Mouse (Mus musculus) CH12.LX (cell line): ENCODE data around the gene Tspan33. TPM values are rescaled to one million over a fixed set of nuclear protein-coding genes. Genes with fewer than 3 reads are reported as not detected.

ENCODE experiments used
- DNase-seq: peaks from one replicate; pipeline ENCODE4 v3.0.0-alpha.2; 2013; ENCODE audit errors: extremely low read depth
- H3K27ac ChIP-seq: 2 replicates; pipeline ENCODE4 v1.5.1; 2012; ENCODE audit warnings: low read depth, mild to moderate bottlenecking, control low read depth, moderate library complexity; ENCODE audit not compliant: insufficient read depth
- H3K27me3 ChIP-seq: replicated peaks from 2 replicates; pipeline ENCODE3; 2012; ENCODE audit warnings: inconsistent platforms
- H3K36me3 ChIP-seq, 2 experiments: replicated peaks in 1 of 2; 2 replicates each; pipeline versions ENCODE3 to v1.6.1; 2012; ENCODE audit warnings: inconsistent platforms in 1 of 2, low read length in 1 of 2, mild to moderate bottlenecking in 1 of 2, mixed read lengths in 1 of 2, moderate library complexity in 1 of 2; ENCODE audit not compliant: control insufficient read depth in 1 of 2, insufficient read depth in 1 of 2
- H3K4me1 ChIP-seq, 2 experiments: 2 replicates each; pipeline ENCODE4 v1.6.1; 2012; ENCODE audit warnings: inconsistent platforms in 1 of 2, moderate library complexity in 1 of 2; ENCODE audit not compliant: insufficient read depth in 2 of 2, control insufficient read depth in 1 of 2
- H3K4me2 ChIP-seq: 2 replicates; pipeline ENCODE4 v1.6.1; 2012; ENCODE audit warnings: low read depth, mild to moderate bottlenecking, control low read depth; ENCODE audit not compliant: poor library complexity, insufficient read depth, severe bottlenecking
- H3K4me3 ChIP-seq, 3 experiments: fragments of 150-350 bp in 1 of 3; sonication (generic) in 1 of 3; replicated peaks in 1 of 3; 2 replicates each; pipeline versions ENCODE3 to v1.5.1; 2011 to 2012; ENCODE audit warnings: low read depth in 2 of 3, low read length in 2 of 3, mild to moderate bottlenecking in 2 of 3, moderate library complexity in 2 of 3, control low read depth in 1 of 3, improper control_type of control experiment in 1 of 3, inconsistent platforms in 1 of 3, mixed read lengths in 1 of 3; ENCODE audit not compliant: poor library complexity in 1 of 3
- H3K79me2 ChIP-seq: replicated peaks from 2 replicates; pipeline ENCODE4 v1.6.1; 2012; ENCODE audit warnings: mild to moderate bottlenecking, moderate library complexity; ENCODE audit not compliant: control insufficient read depth, poor library complexity, insufficient read depth, severe bottlenecking; ENCODE audit errors: extremely low read depth
- H3K9ac ChIP-seq: 2 replicates; pipeline ENCODE4 v1.6.1; 2012; ENCODE audit warnings: low read depth, mild to moderate bottlenecking, control low read depth, moderate library complexity; ENCODE audit not compliant: insufficient read depth
- H3K9me3 ChIP-seq: replicated peaks from 2 replicates; pipeline ENCODE3; 2012; ENCODE audit warnings: low read length, inconsistent platforms, mixed read lengths
- CHD2 ChIP-seq: IDR thresholded peaks from 2 replicates; pipeline ENCODE4 v1.6.1; 2011; ENCODE audit warnings: low read length, improper control_type of control experiment
- CTCF ChIP-seq, 2 experiments: IDR thresholded peaks in 1 of 2; conservative IDR thresholded peaks in 1 of 2; 2 replicates each; pipeline ENCODE4 v1.5.1; 2011 to 2012; ENCODE audit warnings: low read depth in 2 of 2, low read length in 2 of 2, improper control_type of control experiment in 1 of 2, inconsistent platforms in 1 of 2, mild to moderate bottlenecking in 1 of 2, moderate library complexity in 1 of 2
- E2F4 ChIP-seq: IDR thresholded peaks from 2 replicates; pipeline ENCODE4 v1.6.1; 2011; ENCODE audit warnings: low read depth, low read length, improper control_type of control experiment; ENCODE audit not compliant: insufficient replicate concordance
- JUN ChIP-seq: IDR thresholded peaks from 2 replicates; pipeline ENCODE4 v1.6.1; 2011; ENCODE audit warnings: low read depth, mild to moderate bottlenecking, low read length, improper control_type of control experiment, moderate library complexity; ENCODE audit not compliant: insufficient read depth
- KAT2A ChIP-seq: IDR thresholded peaks from 2 replicates; pipeline ENCODE4 v1.6.1; 2012; ENCODE audit warnings: low read length, improper control_type of control experiment, inconsistent platforms; ENCODE audit not compliant: insufficient replicate concordance
- MAX ChIP-seq: IDR thresholded peaks from 2 replicates; pipeline ENCODE4 v1.6.1; 2011; ENCODE audit warnings: low read length, improper control_type of control experiment
- MAZ ChIP-seq: IDR thresholded peaks from 2 replicates; pipeline ENCODE4 v1.6.1; 2012; ENCODE audit warnings: low read depth, mild to moderate bottlenecking, inconsistent platforms, low read length, improper control_type of control experiment, moderate library complexity
- MEF2A ChIP-seq: IDR thresholded peaks from 2 replicates; pipeline ENCODE4 v1.6.1; 2014; ENCODE audit warnings: low read depth, mild to moderate bottlenecking, inconsistent platforms, low read length, improper control_type of control experiment, borderline replicate concordance
- MXI1 ChIP-seq: IDR thresholded peaks from 2 replicates; pipeline ENCODE4 v1.6.1; 2011; ENCODE audit warnings: mild to moderate bottlenecking, low read depth, low read length, improper control_type of control experiment
- PAX5 ChIP-seq: IDR thresholded peaks from 2 replicates; pipeline ENCODE4 v1.6.1; 2012; ENCODE audit warnings: low read length, inconsistent platforms, mixed read lengths
- RCOR1 ChIP-seq: conservative IDR thresholded peaks from 2 replicates; pipeline ENCODE4 v1.6.1; 2012; ENCODE audit warnings: low read depth, mild to moderate bottlenecking, inconsistent platforms, low read length, improper control_type of control experiment
- SIN3A ChIP-seq: IDR thresholded peaks from 2 replicates; pipeline ENCODE4 v1.6.1; 2012; ENCODE audit warnings: low read length, improper control_type of control experiment, inconsistent platforms
- TCF12 ChIP-seq: IDR thresholded peaks from 2 replicates; pipeline ENCODE4 v1.6.1; 2014; ENCODE audit warnings: low read depth, mild to moderate bottlenecking, inconsistent platforms, low read length, improper control_type of control experiment
- ZC3H11A ChIP-seq: IDR thresholded peaks from 2 replicates; pipeline ENCODE4 v1.6.1; 2012; ENCODE audit warnings: low read depth, mild to moderate bottlenecking, inconsistent platforms, low read length, improper control_type of control experiment
- ZMIZ1 ChIP-seq: IDR thresholded peaks from 2 replicates; pipeline ENCODE4 v1.6.1; 2012; ENCODE audit warnings: low read depth, mild to moderate bottlenecking, inconsistent platforms, low read length, improper control_type of control experiment
- dilution Hi-C: fragments of 300-500 bp; cut with MboI; formaldehyde crosslinking; loops from 2 replicates; pipeline ENCODE4 v1.14.3; 2020; ENCODE audit warnings: low sequenced_read_pairs; ENCODE audit not compliant: extremely low pct_unique_long_range_greater_than_20kb, extremely low pct_ligation_motif_present
- in situ Hi-C: fragments of 300-500 bp; cut with MboI; formaldehyde crosslinking; loops from 3 replicates; pipeline ENCODE4 v1.14.3; 2019; ENCODE audit warnings: low sequenced_read_pairs, low pct_ligation_motif_present, low pct_unique_long_range_greater_than_20kb, mixed read lengths
- polyA plus RNA-seq: library from polyadenylated mRNA; unstranded; fragments of >175 nt; gene quantifications from 2 replicates; pipeline ENCODE4 v1.2.1, GENCODE M21; 2012; ENCODE audit warnings: low read depth; ENCODE audit not compliant: insufficient read length
- total RNA-seq, 2 experiments: library from RNA; depleted of rRNA; stranded (reverse); fragments of 300-350 nt in 1 of 2; fragments of >200 nt in 1 of 2; gene quantifications; 2 replicates each; pipeline ENCODE4 v1.2.3; 2012 to 2014

Gene Tspan33
- total and polyA plus RNA-seq, 3 experiments, result 8.5 to 12.2 (median 10.4) TPM

DNA sequence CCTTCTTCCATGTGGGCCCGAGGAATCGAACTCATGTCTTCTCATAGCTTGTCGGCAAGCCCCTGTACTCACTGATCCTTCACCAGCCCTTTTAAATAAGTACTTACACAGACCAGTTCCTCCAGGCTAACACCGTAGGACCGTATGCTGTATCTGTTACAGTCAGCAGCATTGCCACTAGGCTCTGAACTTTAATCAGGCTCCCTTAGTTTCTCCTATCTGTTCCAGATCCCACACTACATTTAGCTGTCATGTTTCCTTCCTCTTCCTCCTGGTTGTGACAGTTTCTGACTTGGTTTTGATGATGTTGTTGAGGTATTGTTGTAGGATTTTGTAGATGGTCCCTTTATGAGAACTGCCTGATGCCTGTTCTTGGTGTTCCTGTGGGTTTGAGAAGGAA lies 10.1 kb downstream of the Tspan33 start:
- peaks cover 6 to 31% of the 10 kb centered on the region in 2 experiments; a peak in 2 of 4 replicates for H3K4me1 ChIP-seq
- peaks cover 0 to 9% of the 10 kb centered on the region in 2 experiments for H3K36me3 ChIP-seq
- no peaks in the 10 kb centered on the region for H3K27me3 ChIP-seq
- H3K79me2 ChIP-seq, result no peaks in the 10 kb centered on the region; the same call in 1 of the 2 replicates
- dilution Hi-C loops (no loop called here), in situ Hi-C loops (loop anchor here (10.0 kb wide), 1 partner anchor 121 kb away; no protein-coding TSS in a partner anchor)
- no peak overlapping the region for H3K4me2 ChIP-seq
- no peak overlapping the region for H3K9ac ChIP-seq
- TF ChIP-seq RCOR1 (no peak), SIN3A (no peak), PAX5 (no peak), CHD2 (no peak), ZMIZ1 (no peak)
- H3K27ac ChIP-seq, result no peak overlapping the region
- DNase-seq, result no peak
- H3K9me3 ChIP-seq, result no peaks in the 10 kb centered on the region
- no peak overlapping the region for H3K4me3 ChIP-seq

DNA sequence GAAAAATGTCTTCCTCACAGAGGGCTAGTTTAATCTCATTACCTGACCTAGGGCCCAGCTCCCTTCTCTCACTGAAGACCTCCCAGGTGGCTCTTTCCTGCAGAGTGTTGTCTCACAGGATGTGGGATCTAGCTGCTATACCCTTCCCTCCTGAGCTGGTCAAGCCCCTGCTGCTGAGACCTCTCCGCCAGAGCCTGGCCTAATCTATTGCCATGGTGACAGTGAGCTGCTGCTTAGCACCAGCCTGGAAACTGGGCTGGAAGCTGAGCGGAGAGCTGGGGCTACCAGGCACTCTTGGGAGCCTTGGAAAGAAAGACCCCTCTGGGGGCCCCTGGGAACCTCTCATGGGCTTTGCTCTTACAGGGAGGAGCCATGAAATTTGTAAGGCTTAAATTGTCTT lies 13.9 kb downstream of the Tspan33 start:
- Histone ChIP-seq H3K4me1 (peaks cover 6 to 26% of the 10 kb centered on the region in 2 experiments), H3K9ac (no peak overlapping the region), H3K4me3 (no peak overlapping the region), H3K4me2 (no peak overlapping the region), H3K27ac (no peak overlapping the region), H3K79me2 (no peaks in the 10 kb centered on the region; the same call in 1 of the 2 replicates), H3K27me3 (no peaks in the 10 kb centered on the region), H3K9me3 (no peaks in the 10 kb centered on the region), H3K36me3 (peaks cover under 1 to 20% of the 10 kb centered on the region in 2 experiments)
- TF ChIP-seq MAX (no peak), MXI1 (no peak), RCOR1 (no peak), MAZ (no peak), MEF2A (no peak), KAT2A (no peak), SIN3A (no peak), CTCF (conservative IDR thresholded peaks at IDR 0.05 in 1 of 2, IDR thresholded peaks at IDR 0.05 in 1 of 2; ENCODE audit: low read depth in 2 of 2, low read length in 2 of 2) (no peak), ZC3H11A (no peak), JUN (no peak)
- dilution Hi-C loops (no loop called here), in situ Hi-C loops (loop anchor here (10.0 kb wide), 1 partner anchor 117 kb away; no protein-coding TSS in a partner anchor)
- DNase-seq, result no peak

DNA sequence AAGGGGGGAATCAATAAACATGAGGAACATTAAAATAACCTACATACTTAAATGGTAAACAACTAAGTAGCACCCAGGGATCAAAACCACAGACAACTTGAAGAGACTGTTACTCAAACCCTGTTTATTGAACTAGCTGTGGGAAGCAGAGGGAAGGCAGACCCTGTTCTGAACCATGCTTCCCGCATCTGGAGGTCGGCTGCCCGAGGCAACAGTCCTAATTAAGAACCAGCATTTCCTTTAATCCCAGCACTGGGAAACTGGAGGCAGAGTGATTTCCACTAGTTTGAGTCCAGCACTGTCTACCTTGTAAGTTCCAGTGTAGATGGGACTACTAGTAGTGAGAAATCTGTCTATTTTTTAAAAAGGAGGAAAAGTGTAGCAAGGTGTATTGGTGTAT lies 17.3 kb downstream of the Tspan33 start:
- in situ Hi-C loops, result loop anchor here (5.0 kb wide), 1 partner anchor 46 kb away; no protein-coding TSS in a partner anchor
- TF ChIP-seq MAX (no peak), TCF12 (no peak), E2F4 (no peak)
- Histone ChIP-seq H3K4me3 (no peak overlapping the region), H3K4me1 (peaks cover 6 to 21% of the 10 kb centered on the region in 2 experiments), H3K27me3 (no peaks in the 10 kb centered on the region), H3K36me3 (peaks cover 3 to 34% of the 10 kb centered on the region in 2 experiments), H3K4me2 (no peak overlapping the region), H3K79me2 (no peaks in the 10 kb centered on the region; the same call in 1 of the 2 replicates), H3K27ac (no peak overlapping the region), H3K9me3 (no peaks in the 10 kb centered on the region), H3K9ac (no peak overlapping the region)
- dilution Hi-C loops, result no loop called here
- no peak for DNase-seq
